Mouse (Mus musculus): ENCODE results near the gene Abcb1a. TPM values are rescaled to one million over a fixed set of nuclear protein-coding genes. Genes with fewer than 3 reads are reported as not detected.

Abcb1a gene
- polyA plus RNA-seq (2014; fragmentation: Nextera tagmentation; extraction: Ambion mirVana): 0.08 and 0.37 TPM in 2 replicates

GRCm38 (mm10) chr5:8659911-8660737 is at the start of gene Abcb1a:
TSS of gene Abcb1a (plus strand) at chr5:8660077.
- WGBS (ENCODE audit: insufficient replicate concordance): 8% methylated on average over 37 of the region's 37 CpGs

GRCm38 (mm10) chr5:8622071-8622595 is 37.7 kb upstream of the Abcb1a start:
- H3K9ac ChIP-seq (ENCODE audit: low read depth, low read length): peak overlapping the region; percentile 73
- no peaks in the 10 kb centered on the region; the same call in 1 of the 2 replicates for H3K27me3 ChIP-seq (ENCODE audit: control insufficient read depth, insufficient read depth, low read length)
- no peak overlapping the region for H3K27ac ChIP-seq (ENCODE audit: low read depth, low read length)
- no peaks in the 10 kb centered on the region for H3K9me3 ChIP-seq (replicated peaks; ENCODE audit: control insufficient read depth, low read length)
- peak overlapping the region; percentile 82 for H3K4me3 ChIP-seq (ENCODE audit: low read depth, low read length)
- H3K36me3 ChIP-seq (ENCODE audit: control insufficient read depth, insufficient read depth, low read length): no peaks in the 10 kb centered on the region
- peak overlapping the region; percentile 100 for H3K4me2 ChIP-seq
- 0% methylated on average over 26 of the region's 49 CpGs for WGBS (ENCODE audit: insufficient replicate concordance)
- no peaks in the 10 kb centered on the region; the same call in 1 of the 2 replicates for H3K4me1 ChIP-seq (ENCODE audit: control insufficient read depth, insufficient read depth, low read length)
- ATAC-seq (replicated peaks; ENCODE audit: insufficient number of reproducible peaks, low FRiP score, low TSS enrichment): peak; percentile 43

More at GRCm38 (mm10) chr5:8659911-8660737, at the start of gene Abcb1a:
- peak within 1 kb of the TSS; percentile 49 for H3K4me3 ChIP-seq (ENCODE audit: low read depth, low read length)
- no peak within 1 kb of the TSS for H3K27ac ChIP-seq (ENCODE audit: low read depth, low read length)
- no peaks in the 10 kb centered on the region for H3K4me1 ChIP-seq (ENCODE audit: control insufficient read depth, insufficient read depth, low read length)
- H3K9ac ChIP-seq (ENCODE audit: low read depth, low read length): peak within 1 kb of the TSS; percentile 54
- H3K9me3 ChIP-seq (replicated peaks; ENCODE audit: control insufficient read depth, low read length): no peaks in the 10 kb centered on the region
- no peaks in the 10 kb centered on the region for H3K27me3 ChIP-seq (ENCODE audit: control insufficient read depth, insufficient read depth, low read length)
- peak; percentile 59; the same call in 1 of the 2 replicates for ATAC-seq (replicated peaks; ENCODE audit: insufficient number of reproducible peaks, low FRiP score, low TSS enrichment)
- no peaks in the 10 kb centered on the region for H3K36me3 ChIP-seq (ENCODE audit: control insufficient read depth, insufficient read depth, low read length)
- peak within 1 kb of the TSS; percentile 88 for H3K4me2 ChIP-seq

DNA sequence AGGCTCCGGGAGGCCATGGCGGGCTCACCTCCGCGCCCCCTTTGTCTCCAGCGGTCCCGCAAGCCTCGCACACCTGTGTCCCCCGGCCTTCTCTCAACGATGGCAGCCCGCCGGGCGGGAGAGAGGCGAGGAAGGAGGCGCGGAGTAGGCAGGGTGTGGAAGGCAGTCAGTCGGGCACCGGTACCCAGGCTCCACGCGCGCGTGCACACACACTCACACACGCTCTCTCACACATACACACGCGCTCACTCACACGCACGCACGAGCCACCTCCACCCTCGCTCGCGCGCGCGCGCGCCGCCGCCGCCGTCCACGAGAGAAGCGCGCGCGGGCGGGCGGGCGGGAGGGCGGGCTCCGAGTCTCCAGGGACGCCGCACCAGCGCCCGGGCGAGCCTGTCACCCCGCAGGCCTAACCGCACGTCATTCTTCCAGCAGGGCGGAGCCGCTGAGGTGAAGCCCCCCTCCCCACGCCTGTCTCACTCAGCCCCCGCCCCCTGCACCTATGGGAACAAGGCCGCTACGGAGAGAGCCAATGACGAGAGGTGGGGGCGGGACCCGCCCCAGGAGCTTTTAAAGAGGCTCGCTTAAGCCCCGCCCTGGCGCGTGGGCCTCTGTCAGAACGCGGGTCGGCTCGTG is 37.2 kb upstream of the Abcb1a start, which contains the start of gene Rundc3b:
Rundc3b (minus strand) TSS at position 357 of the 636 bp plus-strand sequence.
- H3K9ac ChIP-seq (ENCODE audit: low read depth, low read length): peak within 1 kb of the TSS; percentile 73
- H3K4me1 ChIP-seq (ENCODE audit: control insufficient read depth, insufficient read depth, low read length): no peaks in the 10 kb centered on the region; the same call in 1 of the 2 replicates
- peak within 1 kb of the TSS; percentile 82 for H3K4me3 ChIP-seq (ENCODE audit: low read depth, low read length)
- peak within 1 kb of the TSS; percentile 100 for H3K4me2 ChIP-seq
- H3K9me3 ChIP-seq (replicated peaks; ENCODE audit: control insufficient read depth, low read length): no peaks in the 10 kb centered on the region
- 1% methylated on average over 64 of the region's 74 CpGs for WGBS (ENCODE audit: insufficient replicate concordance)
- H3K27ac ChIP-seq (ENCODE audit: low read depth, low read length): no peak within 1 kb of the TSS
- H3K27me3 ChIP-seq (ENCODE audit: control insufficient read depth, insufficient read depth, low read length): no peaks in the 10 kb centered on the region; the same call in 1 of the 2 replicates
- peak; percentile 97 for ATAC-seq (replicated peaks; ENCODE audit: insufficient number of reproducible peaks, low FRiP score, low TSS enrichment)
- no peaks in the 10 kb centered on the region for H3K36me3 ChIP-seq (ENCODE audit: control insufficient read depth, insufficient read depth, low read length)

DNA sequence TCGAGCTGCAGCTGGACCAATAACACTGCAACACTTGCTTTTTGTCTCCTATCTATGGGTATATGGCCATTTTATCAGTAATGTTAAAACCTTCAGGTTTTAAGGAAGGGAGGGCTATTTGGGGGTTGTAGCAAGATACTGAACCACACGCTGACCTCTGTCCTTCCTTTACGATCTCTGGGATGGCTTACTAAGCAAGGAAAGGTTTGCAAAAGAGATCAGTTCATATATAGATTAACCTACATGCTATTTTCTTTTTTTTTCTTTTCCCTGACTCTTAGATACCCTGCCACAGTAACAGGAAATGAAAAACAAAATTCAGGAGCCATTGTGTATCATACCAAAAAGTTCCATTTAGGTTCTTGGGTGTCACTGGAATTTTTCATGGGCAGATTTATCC is 27.0 kb upstream of the Abcb1a start:
- 77% methylated on average over 3 of the region's 3 CpGs for WGBS (ENCODE audit: insufficient replicate concordance)
- H3K4me2 ChIP-seq: no peak overlapping the region
- no peaks in the 10 kb centered on the region for H3K4me1 ChIP-seq (ENCODE audit: control insufficient read depth, insufficient read depth, low read length)
- H3K27me3 ChIP-seq (ENCODE audit: control insufficient read depth, insufficient read depth, low read length): no peaks in the 10 kb centered on the region
- no peak overlapping the region for H3K4me3 ChIP-seq (ENCODE audit: low read depth, low read length)
- no peak for ATAC-seq (replicated peaks; ENCODE audit: insufficient number of reproducible peaks, low FRiP score, low TSS enrichment)
- no peak overlapping the region for H3K27ac ChIP-seq (ENCODE audit: low read depth, low read length)
- H3K9me3 ChIP-seq (replicated peaks; ENCODE audit: control insufficient read depth, low read length): no peaks in the 10 kb centered on the region
- H3K36me3 ChIP-seq (ENCODE audit: control insufficient read depth, insufficient read depth, low read length): no peaks in the 10 kb centered on the region
- H3K9ac ChIP-seq (ENCODE audit: low read depth, low read length): no peak overlapping the region

DNA sequence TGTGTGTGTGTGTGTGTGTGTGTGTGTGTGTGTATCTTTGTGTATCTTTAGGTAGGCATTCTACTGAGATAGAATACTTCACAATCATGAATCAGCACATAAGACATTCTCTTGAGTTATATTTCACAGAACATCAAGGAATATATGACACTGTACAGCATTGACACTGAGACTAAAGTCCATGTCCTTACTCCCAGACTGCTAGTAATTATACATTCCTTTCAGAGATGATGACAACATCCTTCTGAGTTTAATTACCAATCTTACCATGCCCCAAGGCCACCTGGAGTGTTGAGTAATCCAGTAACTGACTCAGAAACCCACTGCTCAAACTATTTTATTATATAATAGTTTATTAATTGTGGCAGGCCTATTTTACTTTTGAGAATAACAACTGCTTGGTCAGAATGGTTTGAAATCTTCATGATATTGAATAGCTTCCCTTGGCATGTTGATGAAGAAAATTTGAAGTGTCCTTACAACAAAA is 25.3 kb upstream of the Abcb1a start:
- no peak for ATAC-seq (replicated peaks; ENCODE audit: insufficient number of reproducible peaks, low FRiP score, low TSS enrichment)
- Histone ChIP-seq H3K4me3 (ENCODE audit: low read depth, low read length) (no peak overlapping the region), H3K9me3 (replicated peaks; ENCODE audit: control insufficient read depth, low read length) (no peaks in the 10 kb centered on the region), H3K27ac (ENCODE audit: low read depth, low read length) (no peak overlapping the region), H3K9ac (ENCODE audit: low read depth, low read length) (no peak overlapping the region), H3K36me3 (ENCODE audit: control insufficient read depth, insufficient read depth, low read length) (no peaks in the 10 kb centered on the region), H3K27me3 (ENCODE audit: control insufficient read depth, insufficient read depth, low read length) (no peaks in the 10 kb centered on the region), H3K4me1 (ENCODE audit: control insufficient read depth, insufficient read depth, low read length) (no peaks in the 10 kb centered on the region), H3K4me2 (no peak overlapping the region)

DNA sequence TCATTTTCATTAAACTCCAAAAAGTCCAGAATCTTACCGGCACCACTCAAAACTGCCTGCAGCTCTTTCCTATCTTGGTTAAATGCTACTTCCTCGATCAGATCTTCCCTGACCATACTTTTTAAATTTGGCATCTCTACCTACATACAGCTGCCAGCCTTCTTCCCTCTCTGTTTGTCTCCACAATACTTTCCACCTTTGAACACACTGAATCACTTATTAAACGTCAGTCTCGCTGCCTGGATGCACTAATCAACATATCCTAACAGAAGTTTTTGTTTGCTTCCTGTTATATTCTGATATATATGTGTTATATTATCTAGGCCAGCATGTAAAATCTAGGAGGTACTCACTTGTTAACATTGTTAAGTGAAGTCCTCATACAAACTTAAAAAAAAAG is 11.6 kb upstream of the Abcb1a start:
- Histone ChIP-seq H3K36me3 (ENCODE audit: control insufficient read depth, insufficient read depth, low read length) (no peaks in the 10 kb centered on the region), H3K9ac (ENCODE audit: low read depth, low read length) (no peak overlapping the region), H3K27ac (ENCODE audit: low read depth, low read length) (no peak overlapping the region), H3K4me2 (no peak overlapping the region), H3K4me3 (ENCODE audit: low read depth, low read length) (no peak overlapping the region), H3K27me3 (ENCODE audit: control insufficient read depth, insufficient read depth, low read length) (no peaks in the 10 kb centered on the region), H3K9me3 (replicated peaks; ENCODE audit: control insufficient read depth, low read length) (no peaks in the 10 kb centered on the region), H3K4me1 (ENCODE audit: control insufficient read depth, insufficient read depth, low read length) (no peaks in the 10 kb centered on the region)
- ATAC-seq (replicated peaks; ENCODE audit: insufficient number of reproducible peaks, low FRiP score, low TSS enrichment): no peak
- WGBS (ENCODE audit: insufficient replicate concordance): 74% methylated on average over 4 of the region's 4 CpGs

- Histone ChIP-seq H3K9ac (ENCODE audit: low read depth, low read length) (no peak overlapping the region), H3K4me1 (ENCODE audit: control insufficient read depth, insufficient read depth, low read length) (no peaks in the 10 kb centered on the region), H3K36me3 (ENCODE audit: control insufficient read depth, insufficient read depth, low read length) (no peaks in the 10 kb centered on the region), H3K9me3 (replicated peaks; ENCODE audit: control insufficient read depth, low read length) (no peaks in the 10 kb centered on the region), H3K4me3 (ENCODE audit: low read depth, low read length) (no peak overlapping the region), H3K4me2 (no peak overlapping the region), H3K27ac (ENCODE audit: low read depth, low read length) (no peak overlapping the region), H3K27me3 (ENCODE audit: control insufficient read depth, insufficient read depth, low read length) (no peaks in the 10 kb centered on the region)
- no peak for ATAC-seq (replicated peaks; ENCODE audit: insufficient number of reproducible peaks, low FRiP score, low TSS enrichment)
These were observed 11.1 kb upstream of the Abcb1a start for GRCm38 (mm10) chr5:8648774-8649173.

DNA sequence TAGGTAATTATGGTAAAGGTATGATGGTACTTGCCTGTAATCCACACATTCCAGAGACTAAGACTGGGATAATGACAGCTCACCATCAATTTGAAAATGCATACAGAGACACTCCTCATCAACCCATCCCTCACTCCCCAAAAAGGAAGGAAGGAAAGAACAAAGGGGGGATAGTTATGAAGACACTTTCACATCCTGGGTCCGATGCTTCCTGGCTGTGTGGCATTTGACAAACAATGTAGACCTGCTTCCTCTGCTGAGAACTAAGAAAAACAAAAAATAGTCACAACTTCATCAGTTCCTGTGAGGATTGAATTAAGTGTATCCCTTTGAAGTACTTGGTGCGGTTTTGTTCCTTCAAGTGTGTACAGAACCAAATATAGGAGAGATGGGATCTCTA is 7.8 kb upstream of the Abcb1a start:
- Histone ChIP-seq H3K4me3 (ENCODE audit: low read depth, low read length) (no peak overlapping the region), H3K27me3 (ENCODE audit: control insufficient read depth, insufficient read depth, low read length) (no peaks in the 10 kb centered on the region), H3K4me2 (no peak overlapping the region), H3K27ac (ENCODE audit: low read depth, low read length) (no peak overlapping the region), H3K36me3 (ENCODE audit: control insufficient read depth, insufficient read depth, low read length) (no peaks in the 10 kb centered on the region), H3K9ac (ENCODE audit: low read depth, low read length) (no peak overlapping the region), H3K4me1 (ENCODE audit: control insufficient read depth, insufficient read depth, low read length) (no peaks in the 10 kb centered on the region), H3K9me3 (replicated peaks; ENCODE audit: control insufficient read depth, low read length) (no peaks in the 10 kb centered on the region)
- WGBS (ENCODE audit: insufficient replicate concordance): 71% methylated on average over 2 of the region's 2 CpGs
- no peak for ATAC-seq (replicated peaks; ENCODE audit: insufficient number of reproducible peaks, low FRiP score, low TSS enrichment)

Measured in heart, embryonic 11.5 days (tissue).